Mouse (Mus musculus): ENCODE measurements around the gene Cx3cr1. TPM values are rescaled to one million over a fixed set of nuclear protein-coding genes. Genes with fewer than 3 reads are reported as not detected.

The Cx3cr1 gene
- polyA plus RNA-seq (2017; shearing (Covaris generic)), result 1.3 TPM

DNA sequence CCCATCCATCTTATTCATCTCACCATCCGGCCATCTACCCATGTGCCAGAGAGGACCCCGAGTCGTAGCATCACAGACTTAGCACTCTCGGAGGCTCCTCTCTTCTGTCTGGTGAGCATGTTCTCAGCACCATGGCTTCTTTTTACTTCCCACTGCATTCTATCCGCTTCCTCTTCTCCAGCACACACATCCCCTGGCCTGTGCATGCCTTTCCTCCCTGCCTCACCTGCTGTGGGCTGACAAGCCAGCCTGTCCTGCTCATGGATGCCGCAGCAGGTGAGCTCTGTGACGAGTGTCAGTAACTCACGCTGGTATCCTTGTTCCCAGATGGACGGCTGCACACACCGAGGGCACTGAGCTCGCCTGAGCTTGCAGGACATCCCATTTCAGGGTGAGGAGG lies at the start of gene Cx3cr1:
Gene Cx3cr1 (minus strand): TSS at position 101 of the 400 bp plus-strand sequence.

DNA sequence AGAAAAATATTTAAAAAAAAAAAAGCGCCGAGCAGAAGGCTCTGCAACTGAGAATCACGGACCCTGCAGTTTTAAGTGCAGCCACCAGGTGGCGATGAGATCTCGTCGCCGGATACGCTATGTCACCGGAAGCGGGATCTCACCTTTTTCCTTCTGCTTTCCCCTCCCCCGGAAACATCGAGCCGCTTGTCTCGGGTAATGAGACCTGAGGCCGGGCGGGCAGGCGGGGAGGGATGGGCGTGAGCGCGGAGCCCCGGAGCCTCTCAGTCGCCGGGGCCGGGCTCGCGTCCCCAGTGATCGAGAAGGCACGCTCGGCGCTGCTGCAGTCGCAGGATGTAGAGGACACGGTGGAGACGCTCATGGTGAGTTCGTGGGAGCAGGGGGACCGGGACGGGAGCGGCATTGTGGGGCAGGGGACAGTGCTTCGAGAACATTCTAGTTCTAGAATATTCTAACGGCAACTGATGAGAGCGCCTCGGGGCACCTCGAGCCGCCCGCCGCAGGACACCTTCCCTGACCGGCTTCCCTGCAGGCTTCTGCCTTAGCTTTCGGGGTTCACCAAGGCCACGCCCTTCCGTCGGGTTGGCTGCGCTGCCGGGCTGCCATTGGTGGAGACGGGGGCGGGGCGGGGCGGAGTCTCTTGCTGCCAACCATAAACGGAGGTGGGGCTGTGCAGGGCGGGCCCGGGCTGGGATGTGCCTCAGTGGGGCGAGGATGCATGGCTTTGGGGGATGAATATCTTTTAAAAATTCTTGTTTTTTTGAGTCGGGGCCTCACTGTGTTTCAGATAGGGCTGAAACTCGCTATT lies 40.7 kb upstream of the Cx3cr1 start, which contains the start of gene Slc25a38:
Gene Slc25a38 (plus strand): TSS at position 164 of the 808 bp plus-strand sequence.

DNA sequence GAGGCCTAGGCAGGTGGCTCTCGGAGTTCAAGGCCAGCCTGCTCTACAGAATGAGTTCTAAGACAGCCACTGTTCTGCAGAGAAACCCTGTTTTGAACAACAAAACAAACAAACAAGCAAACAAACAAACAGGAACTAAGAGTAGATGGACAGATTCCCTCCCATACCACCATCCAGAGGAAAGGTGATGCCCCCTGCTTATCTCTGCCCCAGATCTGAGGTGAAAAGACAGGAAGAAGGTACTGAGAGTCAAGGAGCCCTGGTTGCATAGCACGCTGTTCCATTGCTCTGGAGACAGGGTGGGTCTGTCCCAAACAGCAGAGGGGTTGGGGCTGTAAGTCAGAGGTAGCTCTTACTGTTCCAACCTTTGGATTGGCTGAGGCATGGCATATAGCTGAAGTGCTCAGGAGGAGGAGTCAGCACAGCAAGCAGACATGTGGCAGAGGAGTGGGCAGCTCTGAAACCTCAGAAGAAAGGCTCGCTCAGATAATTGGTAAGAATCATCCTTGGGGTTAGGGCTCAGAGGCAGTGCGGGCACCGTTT lies 22.1 kb upstream of the Cx3cr1 start, which contains the start of gene Ccr8:
Gene Ccr8 (plus strand): TSS at position 419 of the 543 bp plus-strand sequence.

DNA sequence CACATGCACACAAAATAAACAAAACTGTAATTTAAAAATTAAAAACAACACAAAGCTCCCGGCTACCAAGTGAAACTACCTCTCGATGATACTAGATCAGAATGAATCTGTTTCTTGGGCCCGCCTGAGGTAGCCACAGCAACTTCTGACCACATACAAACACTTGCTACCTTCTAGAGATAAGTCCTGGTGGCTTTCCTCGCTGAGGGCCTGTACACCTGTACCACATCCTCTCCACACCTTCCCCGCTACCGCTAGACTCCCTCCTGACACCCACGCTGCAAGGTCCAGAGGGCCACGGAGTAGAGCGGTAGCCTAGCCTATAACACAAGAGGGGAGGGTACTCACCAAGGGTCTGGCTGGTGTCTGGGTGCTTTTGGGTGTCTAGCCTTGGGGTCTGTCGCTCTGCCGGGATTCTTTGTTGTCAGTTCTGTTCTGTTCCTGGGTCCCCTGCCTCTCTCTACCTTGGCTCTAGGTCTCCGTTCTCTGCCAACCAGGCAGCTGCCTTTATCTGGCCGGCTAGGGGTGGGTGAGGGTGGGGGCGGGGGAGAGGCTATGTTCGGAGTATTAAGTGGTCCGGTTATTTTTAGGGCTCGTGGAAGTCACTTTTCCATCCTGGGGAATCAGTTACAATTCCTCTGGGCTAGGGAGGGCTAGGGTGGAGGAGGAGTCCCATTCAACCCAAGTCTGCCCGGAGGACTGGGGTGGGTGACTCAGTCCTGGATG lies 46.4 kb downstream of the Cx3cr1 start, which contains the start of gene Xirp1:
Gene Xirp1 (minus strand): TSS at position 513 of the 726 bp plus-strand sequence.

DNA sequence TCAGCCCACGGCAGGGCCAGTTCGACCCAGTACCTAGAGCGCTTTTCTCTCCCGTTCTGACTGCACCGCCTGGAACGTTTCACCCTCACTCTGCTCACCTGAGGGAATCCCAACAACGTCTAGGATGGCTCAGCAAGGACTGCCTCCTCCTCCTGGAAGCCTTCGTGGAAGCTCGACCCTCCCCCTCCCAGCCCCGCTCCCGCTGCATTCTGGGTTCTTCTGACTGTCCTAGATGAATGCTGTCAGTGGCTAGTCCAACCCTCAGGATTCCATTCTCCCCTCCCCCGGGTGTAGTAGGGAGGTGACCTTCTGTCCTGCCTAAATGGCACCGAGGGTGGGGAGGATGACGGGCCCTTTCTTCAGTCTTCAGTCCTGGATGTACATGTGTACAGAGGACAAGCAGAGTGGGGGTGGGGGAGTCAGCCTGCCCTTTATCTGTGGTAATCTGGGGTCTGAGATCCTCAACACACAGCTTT lies 85.1 kb downstream of the Cx3cr1 start, which contains the start of gene Csrnp1:
Gene Csrnp1 (minus strand): TSS at position 123 of the 476 bp plus-strand sequence.

DNA sequence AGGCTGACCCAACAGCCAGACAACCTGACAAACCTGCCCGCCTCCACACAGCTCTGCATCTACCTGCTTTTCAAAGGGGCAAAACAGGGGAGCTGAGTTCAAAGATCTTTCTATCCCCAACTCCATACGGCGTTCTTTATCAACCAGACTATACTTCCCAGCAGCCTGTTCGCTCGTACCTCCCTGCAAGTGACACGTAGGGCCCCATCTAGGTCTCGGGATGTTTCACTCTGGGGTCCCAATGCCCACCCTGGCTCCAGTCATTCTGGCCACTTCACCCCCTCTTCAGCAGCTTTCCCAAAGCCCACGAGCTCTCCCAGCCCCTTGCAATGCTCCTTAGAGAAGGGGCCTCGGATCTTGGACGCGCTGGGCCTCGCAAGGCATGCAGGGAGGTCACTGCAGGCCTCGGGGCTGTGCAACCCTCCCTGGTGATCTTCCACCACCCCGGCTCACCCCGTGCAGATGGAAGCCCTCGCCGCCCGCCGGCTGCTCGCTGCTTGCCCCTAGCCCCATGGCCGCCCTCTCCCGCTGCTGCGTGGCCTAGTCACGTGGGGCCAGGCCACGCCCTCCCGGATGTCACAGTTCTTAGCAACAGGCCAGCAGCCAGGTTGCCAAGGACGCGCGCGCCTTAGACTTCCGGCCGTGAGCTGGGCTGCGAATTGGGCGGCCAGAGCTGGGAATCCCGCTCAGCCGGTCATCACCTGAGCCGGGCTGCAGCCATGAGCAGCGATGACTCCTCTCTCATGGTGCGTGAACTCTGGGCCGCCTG lies 132.5 kb downstream of the Cx3cr1 start, which contains the start of the genes Gorasp1 and Ttc21a:
Gene Gorasp1 (minus strand): TSS at position 561 of the 769 bp plus-strand sequence.
Gene Ttc21a (plus strand): TSS at position 602 of the 769 bp plus-strand sequence.

DNA sequence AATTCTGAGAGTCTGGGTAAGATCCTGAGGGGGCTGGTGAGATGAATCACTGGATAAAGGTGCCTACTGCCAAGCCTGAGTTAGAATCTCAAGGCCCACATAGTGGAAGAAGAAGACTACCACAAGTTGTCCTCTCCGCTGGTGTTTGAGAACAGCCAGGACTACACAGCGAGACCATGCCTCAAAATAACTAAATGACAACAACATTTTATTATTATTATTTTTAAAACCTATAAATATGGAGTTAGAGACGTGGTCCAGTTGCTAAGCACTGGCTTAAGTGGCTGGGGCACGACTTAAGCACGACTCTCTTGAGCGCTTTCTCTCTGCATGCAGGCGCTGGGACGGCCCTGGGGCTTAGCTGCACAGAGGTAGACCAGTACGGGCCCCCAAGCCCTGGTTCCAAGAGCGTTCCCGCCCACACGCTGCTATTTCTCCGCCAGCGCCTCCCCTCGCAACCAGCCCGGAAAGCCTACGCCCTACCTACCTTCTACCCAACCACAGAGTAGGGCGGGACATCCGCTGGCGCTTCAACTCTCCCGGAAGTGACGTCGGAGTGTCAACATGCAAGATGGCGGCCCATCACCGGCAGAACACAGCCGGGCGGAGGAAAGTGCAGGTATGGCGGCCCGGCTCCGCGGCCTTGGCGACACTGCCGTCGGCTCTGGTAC lies 175.2 kb downstream of the Cx3cr1 start, which contains the start of gene Wdr48:
Gene Wdr48 (plus strand): TSS at position 540 of the 671 bp plus-strand sequence.

Other genes starting within 250 kb of the Cx3cr1 start
- gene Scn11a, start 244.4 kb downstream of the Cx3cr1 start, polyA plus RNA-seq (2017; shearing (Covaris generic)), result 0.11 TPM
- 58.3 TPM for gene Wdr48, start 175.0 kb downstream of the Cx3cr1 start, polyA plus RNA-seq (2017; shearing (Covaris generic))
- gene Gorasp1, start 132.3 kb downstream of the Cx3cr1 start, polyA plus RNA-seq (2017; shearing (Covaris generic)), result 1.2 TPM
- gene Ttc21a, start 132.3 kb downstream of the Cx3cr1 start, polyA plus RNA-seq (2017; shearing (Covaris generic)), result 0.12 TPM
- 365 TPM for gene Csrnp1, start 85.2 kb downstream of the Cx3cr1 start, polyA plus RNA-seq (2017; shearing (Covaris generic))
- not detected for gene Xirp1, start 46.3 kb downstream of the Cx3cr1 start, polyA plus RNA-seq (2017; shearing (Covaris generic))
- gene Ccr8, start 22.2 kb upstream of the Cx3cr1 start, polyA plus RNA-seq (2017; shearing (Covaris generic)), result 6.7 TPM
- gene Slc25a38, start 40.5 kb upstream of the Cx3cr1 start, polyA plus RNA-seq (2017; shearing (Covaris generic)), result 42.9 TPM
- gene Rpsa, start 57.8 kb upstream of the Cx3cr1 start, polyA plus RNA-seq (2017; shearing (Covaris generic)), result 1,578 TPM
- gene Mobp, start 79.8 kb upstream of the Cx3cr1 start, polyA plus RNA-seq (2017; shearing (Covaris generic)), result 0.60 TPM
- gene Myrip, start 231.6 kb upstream of the Cx3cr1 start, polyA plus RNA-seq (2017; shearing (Covaris generic)), result not detected